Mouse (Mus musculus) olfactory bulb, adult 2 months (tissue): ENCODE data around the gene Aoc1. TPM values are rescaled to one million over a fixed set of nuclear protein-coding genes. Genes with fewer than 3 reads are reported as not detected.

ENCODE experiments used
- H3K27ac ChIP-seq: fragments of 200-500 bp; 2 replicates; pipeline ENCODE4 v1.5.1; 2012; ENCODE audit warnings: low read depth, low read length; ENCODE audit not compliant: insufficient read depth
- H3K4me1 ChIP-seq: fragments of 200-500 bp; 2 replicates; pipeline ENCODE4 v1.6.1; 2012; ENCODE audit warnings: low read length; ENCODE audit not compliant: control insufficient read depth, insufficient read depth
- H3K4me3 ChIP-seq: fragments of 200-500 bp; 2 replicates; pipeline ENCODE4 v1.5.1; 2012; ENCODE audit warnings: mild to moderate bottlenecking, low read depth, low read length, moderate library complexity; ENCODE audit not compliant: insufficient read depth
- CTCF ChIP-seq: fragments of 200-500 bp; IDR thresholded peaks from 2 replicates; pipeline ENCODE4 v1.5.1; 2012; ENCODE audit warnings: low read depth, mild to moderate bottlenecking, low read length, moderate library complexity; ENCODE audit not compliant: insufficient read depth
- POLR2A ChIP-seq: fragments of 200-500 bp; IDR thresholded peaks from 2 replicates; pipeline ENCODE4 v1.6.1; 2012; ENCODE audit warnings: mild to moderate bottlenecking, low read depth, low read length, moderate library complexity; ENCODE audit not compliant: insufficient read depth
- WGBS: fragments of 180-500 bp; shearing (Covaris S2); methylation state at CpG from one replicate; pipeline ENCODE4 v1.1.7; 2018; 5-methylcytosine and 5-hydroxymethylcytosine counted together
- polyA plus RNA-seq: library from polyadenylated mRNA; stranded (reverse); fragments of >200 nt; gene quantifications from 2 replicates; pipeline ENCODE4 v1.2.4, GENCODE M21; 2012; ENCODE audit warnings: low replicate concordance; ENCODE audit not compliant: missing spikeins, insufficient read depth, insufficient read length

Gene Aoc1
- polyA plus RNA-seq, 1 experiment = not detected

DNA sequence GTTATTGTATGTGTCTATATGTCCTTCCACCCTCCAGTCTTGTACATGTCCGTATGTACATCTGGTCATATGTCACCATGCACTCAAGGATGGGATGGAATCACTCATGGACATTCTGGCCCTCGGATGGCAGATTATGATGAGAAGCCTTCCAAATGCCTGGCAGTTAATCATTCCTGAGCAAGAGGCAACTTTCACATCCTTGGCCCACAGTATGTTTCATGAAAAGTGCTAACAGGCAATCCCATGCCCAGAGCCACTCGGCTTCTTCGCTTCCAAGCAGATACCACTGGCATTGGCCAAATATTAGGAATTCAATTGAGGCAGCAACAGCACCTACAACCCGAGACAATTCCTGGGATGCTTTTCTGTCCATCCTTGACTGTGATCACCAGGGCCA lies 78.0 kb downstream of the Aoc1 start:
- H3K4me1 ChIP-seq = no peaks in the 10 kb centered on the region
- no peak for TF ChIP-seq CTCF
- no peak for TF ChIP-seq POLR2A
- WGBS = 87% methylated on average over 5 of the region's 5 CpGs
- H3K4me3 ChIP-seq = no peak overlapping the region
- no peak overlapping the region for H3K27ac ChIP-seq

- 89% methylated on average over 6 of the region's 6 CpGs for WGBS
- no peak overlapping the region for H3K4me3 ChIP-seq
- H3K27ac ChIP-seq = no peak overlapping the region
- TF ChIP-seq CTCF (no peak), POLR2A (no peak)
- no peaks in the 10 kb centered on the region for H3K4me1 ChIP-seq
Measured at GRCm38 (mm10) chr6:48951630-48952029, 78.9 kb downstream of the Aoc1 start.

- TF ChIP-seq CTCF = no peak
- TF ChIP-seq POLR2A = no peak
- no peak overlapping the region for H3K4me3 ChIP-seq
- H3K27ac ChIP-seq = no peak overlapping the region
- WGBS = 91% methylated on average over 5 of the region's 5 CpGs
- H3K4me1 ChIP-seq = no peaks in the 10 kb centered on the region
Measured at GRCm38 (mm10) chr6:48953220-48953619, 80.5 kb downstream of the Aoc1 start.

DNA sequence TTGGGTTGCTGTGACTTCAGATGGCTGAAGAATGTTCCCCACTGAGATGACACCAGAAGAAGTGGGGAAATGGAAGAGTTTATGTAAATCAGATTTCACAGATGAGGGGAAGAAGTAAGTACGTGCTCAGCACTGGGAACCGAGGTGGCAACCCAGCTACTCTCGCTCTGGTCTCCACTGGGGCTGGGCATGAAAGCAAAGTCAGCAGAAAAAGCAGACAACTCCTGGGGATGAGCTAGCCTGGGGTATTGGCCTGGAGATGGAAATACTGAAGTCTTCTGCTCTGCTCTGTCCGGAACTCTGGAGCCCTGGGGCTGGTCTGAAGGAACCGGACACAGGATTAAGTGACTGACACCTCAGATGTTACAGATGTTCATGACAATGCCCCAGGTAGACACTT lies 81.5 kb downstream of the Aoc1 start:
- Histone ChIP-seq H3K27ac (no peak overlapping the region), H3K4me1 (no peaks in the 10 kb centered on the region), H3K4me3 (no peak overlapping the region)
- WGBS = 88% methylated on average over 5 of the region's 5 CpGs
- TF ChIP-seq POLR2A (no peak), CTCF (no peak)

GRCm38 (mm10) chr6:48954946-48955345 lies 82.2 kb downstream of the Aoc1 start:
- WGBS = 47% methylated on average over 1 of the region's 1 CpGs
- TF ChIP-seq CTCF = no peak
- TF ChIP-seq POLR2A = no peak
- Histone ChIP-seq H3K4me1 (no peaks in the 10 kb centered on the region), H3K4me3 (no peak overlapping the region), H3K27ac (no peak overlapping the region)

DNA sequence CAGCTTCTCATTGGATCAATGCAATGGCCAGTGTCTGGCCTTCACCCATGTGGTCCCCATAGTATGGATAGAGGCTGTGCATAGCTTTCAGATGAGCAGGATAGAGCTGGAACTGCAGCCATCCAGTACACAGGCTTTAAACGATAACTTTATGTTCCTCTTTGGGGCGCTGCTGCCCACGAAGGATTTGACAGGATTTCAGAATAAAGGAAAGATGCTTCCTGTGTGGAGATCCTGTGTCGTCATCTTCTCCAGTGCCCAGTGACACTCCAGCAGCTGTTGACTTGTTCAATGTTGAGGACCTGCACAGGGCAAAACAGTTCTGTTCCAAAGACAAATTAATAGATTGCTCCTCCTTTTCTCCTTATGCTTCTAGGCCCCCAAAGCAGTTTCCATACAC lies 84.1 kb downstream of the Aoc1 start:
- H3K27ac ChIP-seq = no peak overlapping the region
- no peak overlapping the region for H3K4me3 ChIP-seq
- WGBS = 88% methylated on average over 4 of the region's 4 CpGs
- no peaks in the 10 kb centered on the region for H3K4me1 ChIP-seq
- no peak for TF ChIP-seq CTCF

DNA sequence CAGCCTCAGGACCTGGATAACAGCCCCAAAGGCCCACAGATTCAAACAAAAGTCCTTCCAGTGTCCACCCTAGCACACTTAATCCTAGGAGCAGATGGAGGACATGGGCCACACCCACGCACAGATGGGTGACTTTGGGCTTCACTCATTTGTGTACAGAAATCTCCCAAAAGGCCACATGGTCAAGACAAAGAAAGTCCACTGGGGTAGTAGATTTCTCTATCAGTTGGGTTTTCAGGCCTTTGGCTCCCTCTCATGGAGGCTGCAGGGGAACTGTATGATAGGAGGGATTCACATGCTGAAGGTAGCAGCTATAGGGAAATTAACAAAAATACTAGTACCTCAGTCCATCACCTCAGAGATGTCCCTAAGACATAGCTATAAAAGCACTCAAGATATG lies 85.4 kb downstream of the Aoc1 start:
- Histone ChIP-seq H3K27ac (no peak overlapping the region), H3K4me1 (no peaks in the 10 kb centered on the region), H3K4me3 (no peak overlapping the region)
- WGBS = 52% methylated on average over 1 of the region's 1 CpGs
- TF ChIP-seq POLR2A (no peak), CTCF (no peak)

Other genes starting within 250 kb of the Aoc1 start
- gene AI854703, start 246.1 kb upstream of the Aoc1 start, polyA plus RNA-seq = not detected in 2 replicates
- not detected in 2 replicates for gene Gimap8, start 225.7 kb upstream of the Aoc1 start, polyA plus RNA-seq
- gene Gimap9, start 196.8 kb upstream of the Aoc1 start, polyA plus RNA-seq = not detected in 2 replicates
- gene Gimap4, start 188.3 kb upstream of the Aoc1 start, polyA plus RNA-seq = not detected in 2 replicates
- gene Gimap6, start 164.7 kb upstream of the Aoc1 start, polyA plus RNA-seq = 336 TPM in 1 of 2 replicates, not detected in the other
- not detected in 2 replicates for gene Gm28053, start 154.3 kb upstream of the Aoc1 start, polyA plus RNA-seq
- gene Gimap7, start 154.3 kb upstream of the Aoc1 start, polyA plus RNA-seq = not detected in 2 replicates
- not detected in 2 replicates for gene Gimap1, start 133.8 kb upstream of the Aoc1 start, polyA plus RNA-seq
- not detected in 2 replicates for gene Gimap5, start 126.7 kb upstream of the Aoc1 start, polyA plus RNA-seq
- not detected in 2 replicates for gene Gimap3, start 102.0 kb upstream of the Aoc1 start, polyA plus RNA-seq
- gene Tmem176a, start 32.0 kb upstream of the Aoc1 start, polyA plus RNA-seq = not detected in 2 replicates
- gene Tmem176b, start 31.4 kb upstream of the Aoc1 start, polyA plus RNA-seq = not detected in 2 replicates
- gene 1600015I10Rik, start 57.0 kb downstream of the Aoc1 start, polyA plus RNA-seq = not detected in 2 replicates
- not detected in 2 replicates for gene Doxl2, start 102.1 kb downstream of the Aoc1 start, polyA plus RNA-seq
- not detected in 2 replicates for gene Svs1, start 114.0 kb downstream of the Aoc1 start, polyA plus RNA-seq
- gene Gpnmb, start 163.7 kb downstream of the Aoc1 start, polyA plus RNA-seq = not detected in 2 replicates
- gene Malsu1, start 200.9 kb downstream of the Aoc1 start, polyA plus RNA-seq = not detected in 2 replicates